Mouse (Mus musculus) heart, embryonic 13.5 days (tissue): ENCODE data around the gene Tbc1d30. TPM values are rescaled to one million over a fixed set of nuclear protein-coding genes. Genes with fewer than 3 reads are reported as not detected.

Experiments
- ATAC-seq: fragments of 200-750 bp; cut with Nextera tagmentation; 2 replicates; pipeline ENCODE4 v1.8.0; 2017; ENCODE audit warnings: moderate TSS enrichment; ENCODE audit not compliant: insufficient number of reproducible peaks, low FRiP score, low TSS enrichment; ENCODE audit errors: extremely low read depth
- H3K27ac ChIP-seq: fragments of 300-500 bp; sonication (generic); replicated peaks from 2 replicates; pipeline ENCODE4 v1.5.1; 2015; ENCODE audit warnings: moderate library complexity, mild to moderate bottlenecking, inconsistent platforms
- H3K27me3 ChIP-seq: fragments of 300-500 bp; sonication (generic); replicated peaks from 2 replicates; pipeline ENCODE4 v1.6.1; 2015; ENCODE audit warnings: mild to moderate bottlenecking, inconsistent platforms
- H3K36me3 ChIP-seq: fragments of 300-500 bp; sonication (generic); 2 replicates; pipeline ENCODE4 v1.6.1; 2015; ENCODE audit warnings: mild to moderate bottlenecking, inconsistent platforms
- H3K4me1 ChIP-seq: fragments of 300-500 bp; sonication (generic); 2 replicates; pipeline ENCODE4 v1.6.1; 2015; ENCODE audit warnings: inconsistent platforms
- H3K4me2 ChIP-seq: fragments of 300-500 bp; sonication (generic); 2 replicates; pipeline ENCODE4 v1.6.1; 2015; ENCODE audit warnings: inconsistent platforms, mild to moderate bottlenecking, moderate library complexity
- H3K4me3 ChIP-seq: fragments of 300-500 bp; sonication (generic); 2 replicates; pipeline ENCODE4 v1.5.1; 2015; ENCODE audit warnings: moderate library complexity, mild to moderate bottlenecking, inconsistent platforms
- H3K9ac ChIP-seq: fragments of 300-500 bp; sonication (generic); 2 replicates; pipeline ENCODE4 v1.6.1; 2015; ENCODE audit warnings: inconsistent platforms, mild to moderate bottlenecking, moderate library complexity
- H3K9me3 ChIP-seq: fragments of 300-500 bp; sonication (generic); 2 replicates; pipeline ENCODE4 v1.6.1; 2016; ENCODE audit warnings: inconsistent platforms
- WGBS: fragments of 180-500 bp; shearing (Covaris S2); methylation state at CpG from one replicate; pipeline ENCODE4 v1.1.7; 2015; ENCODE audit warnings: mixed read lengths; 5-methylcytosine and 5-hydroxymethylcytosine counted together
- polyA plus RNA-seq: library from polyadenylated mRNA; unstranded; fragments of >200 nt; fragmentation: Nextera tagmentation; extraction: Ambion mirVana; gene quantifications from 2 replicates; pipeline ENCODE4 v1.2.1, GENCODE M21; 2015

Gene Tbc1d30
- polyA plus RNA-seq, 1 experiment from 2014 or later = 1.7 TPM

GRCm38 (mm10) chr10:121364801-121365564, 13.9 kb upstream of the Tbc1d30 start, which contains the start of gene Gns:
Gns (plus strand) TSS chr10:121365090.
- Histone ChIP-seq H3K27ac (peak within 1 kb of the TSS; percentile 73), H3K4me2 (peak within 1 kb of the TSS; percentile 97), H3K4me3 (peak within 1 kb of the TSS; percentile 87), H3K9me3 (no peaks in the 10 kb centered on the region), H3K27me3 (no peaks in the 10 kb centered on the region), H3K4me1 (peaks cover 18% of the 10 kb centered on the region), H3K36me3 (peaks cover 9% of the 10 kb centered on the region), H3K9ac (peak within 1 kb of the TSS; percentile 93)
- WGBS = under 1% methylated on average over 64 of the region's 72 CpGs
- peak; percentile 95 for ATAC-seq

GRCm38 (mm10) chr10:121364306-121364705, 13.2 kb upstream of the Tbc1d30 start:
- H3K4me2 ChIP-seq = peak overlapping the region; percentile 97
- H3K4me1 ChIP-seq = peaks cover 18% of the 10 kb centered on the region
- H3K4me3 ChIP-seq = peak overlapping the region; percentile 87
- peaks cover 5% of the 10 kb centered on the region; the same call in 1 of the 2 replicates for H3K36me3 ChIP-seq
- WGBS = 27% methylated on average over 15 of the region's 15 CpGs
- H3K27me3 ChIP-seq = no peaks in the 10 kb centered on the region
- no peak for ATAC-seq
- H3K27ac ChIP-seq = 0 out of 2 replicates have a peak overlapping the region, but pooled peaks have one; percentile 25
- H3K9ac ChIP-seq = peak overlapping the region; percentile 93
- H3K9me3 ChIP-seq = no peaks in the 10 kb centered on the region

GRCm38 (mm10) chr10:121363201-121363600, 12.1 kb upstream of the Tbc1d30 start:
- Histone ChIP-seq H3K27ac (no peak overlapping the region), H3K4me3 (no peak overlapping the region), H3K9ac (no peak overlapping the region), H3K36me3 (peaks cover 5% of the 10 kb centered on the region; the same call in 1 of the 2 replicates), H3K4me2 (no peak overlapping the region), H3K9me3 (no peaks in the 10 kb centered on the region), H3K4me1 (peaks cover 18% of the 10 kb centered on the region), H3K27me3 (no peaks in the 10 kb centered on the region)
- no peak for ATAC-seq
- 73% methylated on average over 8 of the region's 8 CpGs for WGBS

- Histone ChIP-seq H3K9ac (no peak overlapping the region), H3K27ac (no peak overlapping the region), H3K9me3 (no peaks in the 10 kb centered on the region), H3K36me3 (no peaks in the 10 kb centered on the region), H3K27me3 (no peaks in the 10 kb centered on the region), H3K4me3 (no peak overlapping the region), H3K4me2 (no peak overlapping the region), H3K4me1 (peaks cover 5% of the 10 kb centered on the region)
- ATAC-seq = no peak
- 86% methylated on average over 2 of the region's 2 CpGs for WGBS
Observed at GRCm38 (mm10) chr10:121360358-121360757, 9.3 kb upstream of the Tbc1d30 start.

GRCm38 (mm10) chr10:121351692-121352290, 713 bp upstream of the Tbc1d30 start:
- H3K4me1 ChIP-seq = peaks cover 28% of the 10 kb centered on the region
- peaks cover 43% of the 10 kb centered on the region for H3K27me3 ChIP-seq
- no peak for ATAC-seq
- peak overlapping the region; percentile 97 for H3K4me2 ChIP-seq
- peak overlapping the region; percentile 78 for H3K9ac ChIP-seq
- 34% methylated on average over 15 of the region's 15 CpGs for WGBS
- peak overlapping the region; percentile 73 for H3K4me3 ChIP-seq
- peaks cover 8% of the 10 kb centered on the region; the same call in 1 of the 2 replicates for H3K9me3 ChIP-seq
- H3K36me3 ChIP-seq = no peaks in the 10 kb centered on the region
- H3K27ac ChIP-seq = no peak overlapping the region

- H3K4me2 ChIP-seq = peak overlapping the region; percentile 97
- peak overlapping the region; percentile 73 for H3K4me3 ChIP-seq
- peaks cover 43% of the 10 kb centered on the region for H3K27me3 ChIP-seq
- no peak; the same call in 1 of the 2 replicates for ATAC-seq
- H3K9me3 ChIP-seq = peaks cover 8% of the 10 kb centered on the region; the same call in 1 of the 2 replicates
- H3K36me3 ChIP-seq = no peaks in the 10 kb centered on the region
- 0 out of 2 replicates have a peak overlapping the region, but pooled peaks have one; percentile 26 for H3K27ac ChIP-seq
- H3K4me1 ChIP-seq = peaks cover 28% of the 10 kb centered on the region
- WGBS = 2% methylated on average over 35 of the region's 35 CpGs
- peak overlapping the region; percentile 78 for H3K9ac ChIP-seq
Observed at GRCm38 (mm10) chr10:121350357-121351065, 567 bp downstream of the Tbc1d30 start.

GRCm38 (mm10) chr10:121349244-121349643, 1.8 kb downstream of the Tbc1d30 start:
- WGBS = 22% methylated on average over 5 of the region's 5 CpGs
- H3K27ac ChIP-seq = peak overlapping the region; percentile 77
- peak overlapping the region; percentile 73 for H3K4me3 ChIP-seq
- H3K9me3 ChIP-seq = peaks cover 5% of the 10 kb centered on the region; the same call in 1 of the 2 replicates
- peak overlapping the region; percentile 97 for H3K4me2 ChIP-seq
- no peaks in the 10 kb centered on the region for H3K36me3 ChIP-seq
- H3K4me1 ChIP-seq = peaks cover 30% of the 10 kb centered on the region
- peaks cover 43% of the 10 kb centered on the region for H3K27me3 ChIP-seq
- H3K9ac ChIP-seq = peak overlapping the region; percentile 37; the same call in 1 of the 2 replicates
- no peak for ATAC-seq

- no peak for ATAC-seq
- no peaks in the 10 kb centered on the region for H3K36me3 ChIP-seq
- WGBS = 50% methylated on average over 6 of the region's 6 CpGs
- 0 out of 2 replicates have a peak, but pooled peaks cover 1% of the 10 kb centered on the region for H3K27me3 ChIP-seq
- H3K27ac ChIP-seq = no peak overlapping the region
- peaks cover 19% of the 10 kb centered on the region for H3K4me1 ChIP-seq
- H3K4me3 ChIP-seq = no peak overlapping the region
- H3K4me2 ChIP-seq = peak overlapping the region; percentile 27
- no peak overlapping the region for H3K9ac ChIP-seq
- H3K9me3 ChIP-seq = no peaks in the 10 kb centered on the region
Observed at GRCm38 (mm10) chr10:121343867-121344266, 7.2 kb downstream of the Tbc1d30 start.

GRCm38 (mm10) chr10:121342260-121342659, 8.8 kb downstream of the Tbc1d30 start:
- no peak overlapping the region for H3K27ac ChIP-seq
- H3K9ac ChIP-seq = no peak overlapping the region
- H3K9me3 ChIP-seq = no peaks in the 10 kb centered on the region
- no peak overlapping the region for H3K4me2 ChIP-seq
- H3K27me3 ChIP-seq = no peaks in the 10 kb centered on the region
- no peak overlapping the region for H3K4me3 ChIP-seq
- no peak for ATAC-seq
- no peaks in the 10 kb centered on the region for H3K36me3 ChIP-seq
- peaks cover 17% of the 10 kb centered on the region for H3K4me1 ChIP-seq
- 87% methylated on average over 10 of the region's 10 CpGs for WGBS

GRCm38 (mm10) chr10:121340754-121341593, 10.1 kb downstream of the Tbc1d30 start:
- no peak overlapping the region for H3K9ac ChIP-seq
- H3K27me3 ChIP-seq = no peaks in the 10 kb centered on the region
- H3K4me2 ChIP-seq = no peak overlapping the region
- ATAC-seq = no peak
- H3K4me1 ChIP-seq = peaks cover 17% of the 10 kb centered on the region
- no peak overlapping the region for H3K27ac ChIP-seq
- H3K9me3 ChIP-seq = 0 out of 2 replicates have a peak, but pooled peaks cover 3% of the 10 kb centered on the region
- WGBS = 68% methylated on average over 10 of the region's 11 CpGs
- H3K4me3 ChIP-seq = no peak overlapping the region
- H3K36me3 ChIP-seq = no peaks in the 10 kb centered on the region
